In genomic region chr17:25083444-25083931, GRCm38 (mm10) we compare ENCODE assay signal across 8 mouse cellular contexts. TPM values are rescaled to one million over a fixed set of nuclear protein-coding genes. Genes with fewer than 3 reads are reported as not detected.
A peak's percentile ranks its signal among the peaks of the same experiment; 100 is the strongest.
DNase-seq lines count a peak whose midpoint lies in the region; ATAC-seq and TF ChIP-seq lines count a peak whose summit lies in the region.

Tmem204 (minus strand) TSS chr17:25083591.

- H3K4me3 ChIP-seq in hindbrain, embryonic 14.5 days (replicated peaks; ENCODE audit: low read length), result no peak within 1 kb of the TSS
- H3K4me3 ChIP-seq in liver, adult 2 months (ENCODE audit: insufficient read depth, low read depth, low read length), result no peak within 1 kb of the TSS
- no peak within 1 kb of the TSS for H3K4me3 ChIP-seq in neural tube, embryonic 11.5 days (ENCODE audit: low read depth, low read length)

- TF ChIP-seq POLR2A in liver, adult 2 months (IDR thresholded peaks at IDR 0.05; ENCODE audit: extremely low read depth, insufficient read depth, low read length), result no peak

- no peak within 1 kb of the TSS for H3K4me2 ChIP-seq in hindbrain, embryonic 14.5 days (replicated peaks)
- H3K4me2 ChIP-seq in neural tube, embryonic 11.5 days (ENCODE audit: low read depth), result 0 out of 2 replicates have a peak within 1 kb of the TSS, but pooled peaks have one; percentile 2

- H3K9me3 ChIP-seq in hindbrain, embryonic 14.5 days (ENCODE audit: control insufficient read depth, low read length), result no peaks in the 10 kb centered on the region
- no peaks in the 10 kb centered on the region for H3K9me3 ChIP-seq in neural tube, embryonic 11.5 days (ENCODE audit: control insufficient read depth, low read length)

- no peaks in the 10 kb centered on the region for H3K79me2 ChIP-seq in liver, adult 2 months (ENCODE audit: control insufficient read depth, insufficient read depth, low read length)

- peak; percentile 18 for DNase-seq in 416B (ENCODE audit: low read depth)
- no peak for DNase-seq in adrenal gland, postnatal 4 days (ENCODE audit: low spot score in 2 of 2)
- DNase-seq in gastrocnemius, adult 18-20 months (ENCODE audit: low spot score), result peak; percentile 77
- DNase-seq in hindbrain, embryonic 14.5 days (ENCODE audit: low spot score), result no peak
- DNase-seq in liver, adult 2 months (ENCODE audit: extremely low read depth, low read depth, low spot score), result peak; percentile 58
- DNase-seq in neural tube, embryonic 11.5 days (ENCODE audit: low spot score), result peak; percentile 45
- DNase-seq in spleen, postnatal 36 days (ENCODE audit: low spot score in 2 of 2), result no peak
- DNase-seq in thymus, postnatal 36 days, result no peak

- no peak within 1 kb of the TSS for H3K9ac ChIP-seq in hindbrain, embryonic 14.5 days
- H3K9ac ChIP-seq in liver, adult 2 months (ENCODE audit: low read depth, low read length), result 0 out of 2 replicates have a peak within 1 kb of the TSS, but pooled peaks have one; percentile 17
- H3K9ac ChIP-seq in neural tube, embryonic 11.5 days (ENCODE audit: low read length), result no peak within 1 kb of the TSS

- H3K4me1 ChIP-seq in hindbrain, embryonic 14.5 days (replicated peaks; ENCODE audit: control insufficient read depth, insufficient read depth, low read length), result 0 out of 2 replicates have a peak, but pooled peaks cover 4% of the 10 kb centered on the region
- no peaks in the 10 kb centered on the region for H3K4me1 ChIP-seq in liver, adult 2 months (ENCODE audit: control insufficient read depth, insufficient read depth, low read length)
- no peaks in the 10 kb centered on the region for H3K4me1 ChIP-seq in neural tube, embryonic 11.5 days (ENCODE audit: control insufficient read depth, insufficient read depth, low read length)

- peak; percentile 60 for TF ChIP-seq CTCF in liver, adult 2 months (IDR thresholded peaks at IDR 0.05; ENCODE audit: low read depth, low read length)

- H3K27ac ChIP-seq in hindbrain, embryonic 14.5 days, result peak within 1 kb of the TSS; percentile 69
- H3K27ac ChIP-seq in liver, adult 2 months (replicated peaks; ENCODE audit: insufficient read depth, low read depth, low read length), result peak within 1 kb of the TSS; percentile 55
- peak within 1 kb of the TSS; percentile 70 for H3K27ac ChIP-seq in neural tube, embryonic 11.5 days (ENCODE audit: low read depth, low read length)

- no peaks in the 10 kb centered on the region for H3K27me3 ChIP-seq in hindbrain, embryonic 14.5 days (ENCODE audit: control insufficient read depth, insufficient read depth, low read length)
- no peaks in the 10 kb centered on the region for H3K27me3 ChIP-seq in liver, adult 2 months (ENCODE audit: control insufficient read depth, insufficient read depth, low read length)
- no peaks in the 10 kb centered on the region for H3K27me3 ChIP-seq in neural tube, embryonic 11.5 days (ENCODE audit: control insufficient read depth, insufficient read depth, low read length)

- 69% methylated on average over 7 of the region's 7 CpGs for WGBS in hindbrain, embryonic 14.5 days
- 65% methylated on average over 7 of the region's 7 CpGs for WGBS in liver, adult 2 months
- WGBS in neural tube, embryonic 11.5 days, result 49% methylated on average over 7 of the region's 7 CpGs

- H3K36me3 ChIP-seq in hindbrain, embryonic 14.5 days (replicated peaks; ENCODE audit: control insufficient read depth, insufficient read depth), result peaks cover 4% of the 10 kb centered on the region; the same call in 1 of the 2 replicates
- no peaks in the 10 kb centered on the region for H3K36me3 ChIP-seq in liver, adult 2 months (ENCODE audit: control insufficient read depth, insufficient read depth, low read length)
- 0 out of 2 replicates have a peak, but pooled peaks cover under 1% of the 10 kb centered on the region for H3K36me3 ChIP-seq in neural tube, embryonic 11.5 days (ENCODE audit: control insufficient read depth, insufficient read depth, low read length)

- ATAC-seq in hindbrain, embryonic 14.5 days (ENCODE audit: low FRiP score), result no peak
- no peak for ATAC-seq in neural tube, embryonic 11.5 days (ENCODE audit: insufficient read depth, low FRiP score, low TSS enrichment)

RNA-seq across cellular contexts. Expression of gene Tmem204, which starts in this region (rescaled TPM):
- total RNA-seq in adrenal gland, postnatal 4 days (2021), result 10 to 100 TPM; 25.5 to 26.4 TPM
- total RNA-seq in gastrocnemius, adult 18-20 months (2021), result 10 to 100 TPM; 10.8 to 18.8 TPM
- polyA plus RNA-seq in hindbrain, embryonic 14.5 days (2014; fragmentation: Nextera tagmentation; extraction: Ambion mirVana), result 11.3 and 12.4 TPM in 2 replicates
- 22.3 and 23.9 TPM in 2 replicates for total RNA-seq in liver, adult 2 months (2014; rRNA removed)
- polyA plus RNA-seq in liver, adult 2 months (2012; rRNA removed), result 15.7 and 19.1 TPM in 2 replicates
- 11.4 and 13.3 TPM in 2 replicates for polyA plus RNA-seq in neural tube, embryonic 11.5 days (2014; fragmentation: Nextera tagmentation; extraction: Ambion mirVana)

Comparison
In these comparisons a context has a peak if more than half of its experiments do, and no peak if none do; other contexts are left out.
1. DNase-seq: peak in 416B (single experiment), gastrocnemius, adult 18-20 months (single experiment), liver, adult 2 months (single experiment) and neural tube, embryonic 11.5 days (single experiment); none in adrenal gland, postnatal 4 days (0 of 2), hindbrain, embryonic 14.5 days (single experiment), spleen, postnatal 36 days (0 of 2) and thymus, postnatal 36 days (0 of 2).
2. Peak in every context shown above with its lines, with median percentiles within 50 percentile points of each other: H3K27ac ChIP-seq.